Mouse (Mus musculus) testis, adult 2 months (tissue): Measurements from ENCODE around the gene Gripap1. TPM values are rescaled to one million over a fixed set of nuclear protein-coding genes. Genes with fewer than 3 reads are reported as not detected.
"Not testable (repeated sequence)": the region's sequence is repeated elsewhere in the genome, so short reads cannot be mapped to it uniquely, and the experiment has no call there.

Experiments used
- H3K27ac ChIP-seq: fragments of 200-500 bp; 2 replicates; pipeline ENCODE4 v1.5.1; 2012; ENCODE audit warnings: low read depth, low read length; ENCODE audit not compliant: control insufficient read depth, insufficient read depth
- H3K27me3 ChIP-seq: fragments of 200-500 bp; 2 replicates; pipeline ENCODE4 v1.6.1; 2012; ENCODE audit warnings: mild to moderate bottlenecking, low read length, moderate library complexity; ENCODE audit not compliant: control insufficient read depth, insufficient read depth
- H3K36me3 ChIP-seq: fragments of 200-500 bp; 2 replicates; pipeline ENCODE4 v1.6.1; 2012; ENCODE audit warnings: mild to moderate bottlenecking, low read length; ENCODE audit not compliant: control insufficient read depth, insufficient read depth
- H3K4me1 ChIP-seq: fragments of 200-500 bp; 2 replicates; pipeline ENCODE4 v1.6.1; 2012; ENCODE audit warnings: low read length; ENCODE audit not compliant: control insufficient read depth, insufficient read depth
- H3K4me3 ChIP-seq: fragments of 200-500 bp; 2 replicates; pipeline ENCODE4 v1.5.1; 2012; ENCODE audit warnings: low read depth, mild to moderate bottlenecking, low read length, moderate library complexity, mixed read lengths; ENCODE audit not compliant: control insufficient read depth
- CTCF ChIP-seq: fragments of 200-500 bp; IDR thresholded peaks from 2 replicates; pipeline ENCODE4 v1.5.1; 2012; ENCODE audit warnings: low read depth, mild to moderate bottlenecking, inconsistent platforms, low read length, moderate library complexity; ENCODE audit not compliant: control insufficient read depth, insufficient read depth, insufficient replicate concordance
- POLR2A ChIP-seq: fragments of 200-500 bp; IDR thresholded peaks from 2 replicates; pipeline ENCODE4 v1.6.1; 2012; ENCODE audit warnings: low read depth, mild to moderate bottlenecking, inconsistent platforms, low read length, moderate library complexity; ENCODE audit not compliant: control insufficient read depth
- polyA plus RNA-seq: library from polyadenylated mRNA; depleted of rRNA; stranded (reverse); fragments of >200 nt; gene quantifications from 2 replicates; pipeline ENCODE4 v1.2.3, GENCODE M21; 2012; rRNA removed

The Gripap1 gene
- polyA plus RNA-seq, result 11.3 and 11.9 TPM in 2 replicates

DNA sequence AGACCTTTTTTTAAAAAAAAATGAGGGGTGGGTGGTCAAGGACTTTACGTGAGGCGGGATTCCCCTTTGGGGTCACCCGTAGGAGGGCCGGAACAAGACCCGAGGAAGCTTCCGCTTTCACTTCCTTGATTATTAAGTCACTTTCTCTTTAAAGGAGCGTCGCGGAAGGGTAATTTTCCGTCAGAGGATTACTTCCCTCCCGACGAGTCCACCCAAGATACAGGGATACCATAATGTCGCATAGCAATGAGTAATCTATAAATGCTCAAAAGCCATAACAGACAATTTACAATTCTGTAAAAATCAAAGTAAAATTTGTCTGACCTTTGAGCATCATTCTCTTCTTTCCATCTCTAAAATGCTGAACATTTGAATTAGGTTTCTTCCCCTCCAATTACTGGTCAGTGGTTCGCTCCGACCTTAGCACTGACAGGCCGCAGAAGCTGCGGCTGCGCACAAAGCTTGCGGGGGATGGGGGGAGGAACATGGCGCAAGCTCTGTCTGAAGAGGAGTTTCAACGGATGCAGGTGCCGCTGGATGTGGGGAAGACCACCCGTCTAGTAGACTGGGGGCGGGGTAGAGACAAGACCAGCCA, at the start of gene Gripap1:
Gripap1 (plus strand) TSS at position 224 of the 595 bp plus-strand sequence.
- TF ChIP-seq POLR2A (peak; percentile 39; the same call in 1 of the 2 replicates), CTCF (no peak)
- H3K4me1 ChIP-seq, result no peaks in the 10 kb centered on the region
- H3K36me3 ChIP-seq, result no peaks in the 10 kb centered on the region
- no peaks in the 10 kb centered on the region for H3K27me3 ChIP-seq
- H3K27ac ChIP-seq, result peak within 1 kb of the TSS; percentile 66
- H3K4me3 ChIP-seq, result peak within 1 kb of the TSS; percentile 86

GRCm38 (mm10) chrX:7740082-7740819, 49.3 kb upstream of the Gripap1 start:
- Histone ChIP-seq H3K4me3 (no peak overlapping the region), H3K4me1 (no peaks in the 10 kb centered on the region), H3K27me3 (no peaks in the 10 kb centered on the region), H3K36me3 (no peaks in the 10 kb centered on the region), H3K27ac (no peak overlapping the region)
- TF ChIP-seq POLR2A (no peak), CTCF (no peak)

GRCm38 (mm10) chrX:7741103-7741502, 48.5 kb upstream of the Gripap1 start:
- no peak overlapping the region for H3K4me3 ChIP-seq

DNA sequence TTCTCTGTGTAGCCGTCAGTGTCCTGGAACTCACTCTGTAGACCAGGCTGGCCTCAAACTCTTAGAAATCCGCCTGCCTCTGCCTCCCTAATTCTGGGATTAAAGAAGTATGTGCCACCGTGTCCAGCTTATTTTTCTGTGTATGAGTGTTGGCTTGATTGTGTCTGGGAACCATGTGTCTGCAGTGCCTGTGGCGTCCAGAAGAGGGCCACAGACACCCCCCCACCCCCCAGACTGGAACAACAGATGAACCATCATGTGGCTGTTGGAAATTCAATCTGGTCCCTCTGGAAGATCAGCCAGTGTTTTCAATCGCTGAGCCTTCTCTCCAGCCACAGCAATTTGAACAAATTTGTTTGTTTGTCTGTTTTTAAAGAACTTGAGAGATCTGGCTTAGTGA, 46.1 kb upstream of the Gripap1 start:
- no peaks in the 10 kb centered on the region for H3K27me3 ChIP-seq
- H3K4me3 ChIP-seq, result no peak overlapping the region
- H3K4me1 ChIP-seq, result no peaks in the 10 kb centered on the region
- H3K36me3 ChIP-seq, result no peaks in the 10 kb centered on the region
- no peak overlapping the region for H3K27ac ChIP-seq
- TF ChIP-seq POLR2A (no peak), CTCF (no peak)

More at GRCm38 (mm10) chrX:7741103-7741502, 48.5 kb upstream of the Gripap1 start:
- H3K4me1 ChIP-seq, result no peaks in the 10 kb centered on the region
- TF ChIP-seq POLR2A, result no peak
- no peak overlapping the region for H3K27ac ChIP-seq
- H3K27me3 ChIP-seq, result no peaks in the 10 kb centered on the region
- no peaks in the 10 kb centered on the region for H3K36me3 ChIP-seq

- Histone ChIP-seq H3K27me3 (no peaks in the 10 kb centered on the region), H3K4me1 (no peaks in the 10 kb centered on the region), H3K4me3 (no peak overlapping the region), H3K27ac (no peak overlapping the region), H3K36me3 (no peaks in the 10 kb centered on the region)
- TF ChIP-seq POLR2A, result no peak
- TF ChIP-seq CTCF, result no peak
These were observed 44.6 kb upstream of the Gripap1 start for GRCm38 (mm10) chrX:7744940-7745339.

- 0 out of 2 replicates have a peak, but pooled peaks cover 2% of the 10 kb centered on the region for H3K4me1 ChIP-seq
- TF ChIP-seq POLR2A, result no peak
- TF ChIP-seq CTCF, result no peak
- no peak overlapping the region for H3K27ac ChIP-seq
- no peak overlapping the region for H3K4me3 ChIP-seq
- no peaks in the 10 kb centered on the region for H3K36me3 ChIP-seq
- H3K27me3 ChIP-seq, result no peaks in the 10 kb centered on the region
These were observed 44.1 kb upstream of the Gripap1 start for GRCm38 (mm10) chrX:7745429-7745828.

GRCm38 (mm10) chrX:7750432-7751116, 39.0 kb upstream of the Gripap1 start, which contains the start of gene Ccdc120:
TSS of gene Ccdc120 (minus strand) at chrX:7750905.
- no peak within 1 kb of the TSS for H3K27ac ChIP-seq
- H3K4me1 ChIP-seq, result 0 out of 2 replicates have a peak, but pooled peaks cover 2% of the 10 kb centered on the region
- peak within 1 kb of the TSS; percentile 82 for H3K4me3 ChIP-seq
- TF ChIP-seq POLR2A (no peak), CTCF (no peak)
- no peaks in the 10 kb centered on the region for H3K27me3 ChIP-seq
- no peaks in the 10 kb centered on the region for H3K36me3 ChIP-seq

- not testable (repeated sequence) for H3K36me3 ChIP-seq, H3K27me3 ChIP-seq, H3K4me3 ChIP-seq, H3K4me1 ChIP-seq, H3K27ac ChIP-seq
These were observed 35.9 kb upstream of the Gripap1 start for GRCm38 (mm10) chrX:7753627-7754026.
